9 mouse cellular contexts compared by ENCODE assay signal in the genomic region with DNA sequence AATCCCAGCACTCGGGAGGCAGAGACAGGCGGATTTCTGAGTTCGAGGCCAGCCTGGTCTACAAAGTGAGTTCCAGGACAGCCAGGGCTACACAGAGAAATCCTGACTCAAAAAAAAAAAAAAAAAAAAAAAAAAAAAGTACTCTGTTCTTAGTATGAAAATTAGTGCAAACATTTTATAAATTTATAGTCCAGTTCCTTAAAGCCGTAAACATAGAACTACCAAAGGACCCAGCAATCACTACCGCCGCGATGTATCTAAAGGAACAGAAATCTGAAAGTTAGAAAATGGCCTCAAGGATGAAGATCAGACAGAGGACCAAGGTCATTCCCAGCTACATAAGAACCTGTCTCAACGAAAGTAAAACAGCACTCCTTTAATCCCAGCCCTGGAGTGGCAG. TPM values are rescaled to one million over a fixed set of nuclear protein-coding genes. Genes with fewer than 3 reads are reported as not detected.
DNase-seq lines count a peak whose midpoint lies in the region; ATAC-seq lines count a peak whose summit lies in the region.
"Had no signal": no experiment of that assay in that cellular context is flagged by ENCODE, and none has a peak within 500 bp of the region (broad histone marks: within the 10 kb centered on the region; RNA-seq: fewer than 3 reads in every experiment).

No protein-coding gene starts in this region.

- H3K27ac ChIP-seq in kidney, embryonic 14.5 days (ENCODE audit: low read depth, low read length) = no peak overlapping the region
- no peak overlapping the region for H3K27ac ChIP-seq in embryonic facial prominence, embryonic 11.5 days (replicated peaks; ENCODE audit: low read depth, low read length)
- no peak overlapping the region for H3K27ac ChIP-seq in intestine, embryonic 14.5 days (ENCODE audit: low read depth)
- H3K27ac ChIP-seq in midbrain, embryonic 16.5 days (ENCODE audit: low read length) = no peak overlapping the region

- WGBS in kidney, embryonic 14.5 days = 80% methylated on average over 8 of the region's 8 CpGs
- WGBS in embryonic facial prominence, embryonic 11.5 days = 91% methylated on average over 8 of the region's 8 CpGs
- WGBS in intestine, embryonic 14.5 days = 83% methylated on average over 8 of the region's 8 CpGs
- 79% methylated on average over 8 of the region's 8 CpGs for WGBS in midbrain, embryonic 16.5 days

- H3K36me3 ChIP-seq in kidney, embryonic 14.5 days (ENCODE audit: control insufficient read depth, insufficient read depth, low read length) = peaks cover 14% of the 10 kb centered on the region
- H3K36me3 ChIP-seq in embryonic facial prominence, embryonic 11.5 days (replicated peaks; ENCODE audit: control insufficient read depth, insufficient read depth, low read depth, low read length) = peaks cover 7% of the 10 kb centered on the region
- peaks cover 12% of the 10 kb centered on the region for H3K36me3 ChIP-seq in intestine, embryonic 14.5 days (ENCODE audit: control insufficient read depth, insufficient read depth, low read length)
- H3K36me3 ChIP-seq in midbrain, embryonic 16.5 days (ENCODE audit: control insufficient read depth, insufficient read depth, low read length) = peaks cover 18% of the 10 kb centered on the region

- peak overlapping the region; percentile 69 for H3K4me2 ChIP-seq in kidney, embryonic 14.5 days (replicated peaks; ENCODE audit: low read depth, low read length)
- peak overlapping the region; percentile 62 for H3K4me2 ChIP-seq in embryonic facial prominence, embryonic 11.5 days (ENCODE audit: low read depth, low read length)
- H3K4me2 ChIP-seq in intestine, embryonic 14.5 days (ENCODE audit: low read length) = peak overlapping the region; percentile 71
- peak overlapping the region; percentile 63 for H3K4me2 ChIP-seq in midbrain, embryonic 16.5 days (ENCODE audit: low read length)

- peak overlapping the region; percentile 73 for H3K4me3 ChIP-seq in kidney, embryonic 14.5 days (ENCODE audit: low read length)
- H3K4me3 ChIP-seq in embryonic facial prominence, embryonic 11.5 days (ENCODE audit: low read depth, low read length) = peak overlapping the region; percentile 75
- H3K4me3 ChIP-seq in intestine, embryonic 14.5 days (ENCODE audit: low read depth, low read length) = peak overlapping the region; percentile 52
- peak overlapping the region; percentile 64 for H3K4me3 ChIP-seq in midbrain, embryonic 16.5 days (ENCODE audit: low read depth, low read length)

- ATAC-seq in kidney, embryonic 14.5 days (ENCODE audit: low FRiP score, low TSS enrichment) = no peak
- ATAC-seq in embryonic facial prominence, embryonic 11.5 days (replicated peaks; ENCODE audit: insufficient number of reproducible peaks, low FRiP score, low TSS enrichment, low read depth) = no peak
- no peak for ATAC-seq in intestine, embryonic 14.5 days (replicated peaks; ENCODE audit: low FRiP score, low TSS enrichment, low read depth)
- no peak for ATAC-seq in midbrain, embryonic 16.5 days

- H3K4me1 ChIP-seq in kidney, embryonic 14.5 days (ENCODE audit: control insufficient read depth, insufficient read depth, low read length) = no peaks in the 10 kb centered on the region
- H3K4me1 ChIP-seq in embryonic facial prominence, embryonic 11.5 days (ENCODE audit: control insufficient read depth, insufficient read depth, low read length) = no peaks in the 10 kb centered on the region
- H3K4me1 ChIP-seq in intestine, embryonic 14.5 days (replicated peaks; ENCODE audit: control insufficient read depth, insufficient read depth, low read length) = no peaks in the 10 kb centered on the region
- H3K4me1 ChIP-seq in midbrain, embryonic 16.5 days (ENCODE audit: control insufficient read depth, insufficient read depth, low read length) = peaks cover 3% of the 10 kb centered on the region; the same call in 1 of the 2 replicates

- no peak for DNase-seq in kidney, adult 9 months
- DNase-seq in embryonic facial prominence, embryonic 11.5 days (ENCODE audit: low spot score) = no peak
- DNase-seq in intestine, embryonic 14.5 days (ENCODE audit: low spot score) = no peak
- DNase-seq in thymus, postnatal 10 days (ENCODE audit: low spot score in 2 of 2) = no peak
- DNase-seq in layer of hippocampus, postnatal 25 days (ENCODE audit: extremely low spot score in 1 of 2, low spot score in 1 of 2) = no peak
- DNase-seq in thymus, postnatal 36 days = no peak
- DNase-seq: thymus, postnatal 4 days had no signal

- H3K9ac ChIP-seq in kidney, embryonic 14.5 days (ENCODE audit: low read depth, low read length) = peak overlapping the region; percentile 83
- H3K9ac ChIP-seq in embryonic facial prominence, embryonic 11.5 days (replicated peaks; ENCODE audit: low read length) = peak overlapping the region; percentile 82
- H3K9ac ChIP-seq in intestine, embryonic 14.5 days (ENCODE audit: low read length) = peak overlapping the region; percentile 62; the same call in 1 of the 2 replicates
- peak overlapping the region; percentile 78 for H3K9ac ChIP-seq in midbrain, embryonic 16.5 days (ENCODE audit: low read depth, low read length)

- no peaks in the 10 kb centered on the region; the same call in 1 of the 2 replicates for H3K27me3 ChIP-seq in kidney, embryonic 14.5 days (ENCODE audit: control insufficient read depth, insufficient read depth, low read length)
- no peaks in the 10 kb centered on the region for H3K27me3 ChIP-seq in embryonic facial prominence, embryonic 11.5 days (ENCODE audit: control insufficient read depth, insufficient read depth, low read length)
- no peaks in the 10 kb centered on the region for H3K27me3 ChIP-seq in intestine, embryonic 14.5 days (replicated peaks; ENCODE audit: control insufficient read depth, insufficient read depth, low read length)
- no peaks in the 10 kb centered on the region for H3K27me3 ChIP-seq in midbrain, embryonic 16.5 days (ENCODE audit: control insufficient read depth, insufficient read depth, low read depth, low read length)

- H3K9me3 ChIP-seq in kidney, embryonic 14.5 days (ENCODE audit: control insufficient read depth, low read length) = peaks cover 14% of the 10 kb centered on the region
- no peaks in the 10 kb centered on the region for H3K9me3 ChIP-seq in embryonic facial prominence, embryonic 11.5 days (replicated peaks; ENCODE audit: control insufficient read depth, low read length)
- H3K9me3 ChIP-seq in intestine, embryonic 14.5 days (ENCODE audit: control insufficient read depth, low read length) = peaks cover 13% of the 10 kb centered on the region; the same call in 1 of the 2 replicates
- peaks cover 6% of the 10 kb centered on the region; the same call in 1 of the 2 replicates for H3K9me3 ChIP-seq in midbrain, embryonic 16.5 days (replicated peaks; ENCODE audit: control insufficient read depth, low read length, poor library complexity, severe bottlenecking)

RNA-seq across cellular contexts. Expression of a gene that starts 0.9 kb away (rescaled TPM):
- 5.3 and 7.8 TPM in 2 replicates for polyA plus RNA-seq in kidney, embryonic 14.5 days (2014; fragmentation: Nextera tagmentation; extraction: Ambion mirVana)
- polyA plus RNA-seq in embryonic facial prominence, embryonic 11.5 days (2014; fragmentation: Nextera tagmentation; extraction: Ambion mirVana) = 8.6 and 9.6 TPM in 2 replicates
- 5.8 and 5.9 TPM in 2 replicates for polyA plus RNA-seq in intestine, embryonic 14.5 days (2014; fragmentation: Nextera tagmentation; extraction: Ambion mirVana)
- polyA plus RNA-seq in midbrain, embryonic 16.5 days (2015; fragmentation: Nextera tagmentation; extraction: Ambion mirVana) = 11.9 and 12.0 TPM in 2 replicates
- total RNA-seq in layer of hippocampus, postnatal 25 days (2021) = 1 to 10 TPM; 5.0 to 5.5 TPM

RNA-seq across cellular contexts. Expression of a gene that starts 33.3 kb away (rescaled TPM):
- polyA plus RNA-seq in kidney, embryonic 14.5 days (2014; fragmentation: Nextera tagmentation; extraction: Ambion mirVana) = 19.8 and 24.6 TPM in 2 replicates
- polyA plus RNA-seq in embryonic facial prominence, embryonic 11.5 days (2014; fragmentation: Nextera tagmentation; extraction: Ambion mirVana) = 9.6 and 11.4 TPM in 2 replicates
- 23.8 and 24.5 TPM in 2 replicates for polyA plus RNA-seq in intestine, embryonic 14.5 days (2014; fragmentation: Nextera tagmentation; extraction: Ambion mirVana)
- 8.7 and 11.4 TPM in 2 replicates for polyA plus RNA-seq in midbrain, embryonic 16.5 days (2015; fragmentation: Nextera tagmentation; extraction: Ambion mirVana)
- 10 to 100 TPM; 19.7 to 22.7 TPM for total RNA-seq in layer of hippocampus, postnatal 25 days (2021)

RNA-seq across cellular contexts. Expression of a gene that starts 48.7 kb away (rescaled TPM):
- polyA plus RNA-seq in kidney, embryonic 14.5 days (2014; fragmentation: Nextera tagmentation; extraction: Ambion mirVana) = 18.5 and 28.8 TPM in 2 replicates
- polyA plus RNA-seq in embryonic facial prominence, embryonic 11.5 days (2014; fragmentation: Nextera tagmentation; extraction: Ambion mirVana) = 30.7 and 31.1 TPM in 2 replicates
- polyA plus RNA-seq in intestine, embryonic 14.5 days (2014; fragmentation: Nextera tagmentation; extraction: Ambion mirVana) = 19.0 and 19.4 TPM in 2 replicates
- 32.5 and 32.7 TPM in 2 replicates for polyA plus RNA-seq in midbrain, embryonic 16.5 days (2015; fragmentation: Nextera tagmentation; extraction: Ambion mirVana)
- total RNA-seq in layer of hippocampus, postnatal 25 days (2021) = 10 to 100 TPM; 16.0 to 17.8 TPM
